Mouse (Mus musculus) midbrain, postnatal 0 days (tissue): Measurements from ENCODE around the gene Gal3st4. TPM values are rescaled to one million over a fixed set of nuclear protein-coding genes. Genes with fewer than 3 reads are reported as not detected.
A peak's percentile ranks its signal among the peaks of the same experiment; 100 is the strongest.
"Not testable (repeated sequence)": the region's sequence is repeated elsewhere in the genome, so short reads cannot be mapped to it uniquely, and the experiment has no call there.

Experiments used
- ATAC-seq: fragments of 200-750 bp; cut with Nextera tagmentation; 2 replicates; pipeline ENCODE4 v1.8.0; 2017; ENCODE audit warnings: moderate number of reproducible peaks, mild to moderate bottlenecking, moderate TSS enrichment, moderate library complexity; ENCODE audit not compliant: low FRiP score
- DNase-seq: peaks from one replicate; pipeline ENCODE4 v3.0.0-alpha.2; 2015; ENCODE audit warnings: low spot score
- H3K27ac ChIP-seq: fragments of 300-500 bp; sonication (generic); 2 replicates; pipeline ENCODE4 v1.5.1; 2014; ENCODE audit warnings: low read depth, mild to moderate bottlenecking, low read length, mixed read lengths
- H3K27me3 ChIP-seq: fragments of 300-500 bp; sonication (generic); 2 replicates; pipeline ENCODE4 v1.6.1; 2014; ENCODE audit warnings: low read length, control low read depth, mixed read lengths; ENCODE audit not compliant: insufficient read depth
- H3K36me3 ChIP-seq: fragments of 300-500 bp; sonication (generic); 2 replicates; pipeline ENCODE4 v1.6.1; 2014; ENCODE audit warnings: low read length, control low read depth, mixed read lengths; ENCODE audit not compliant: insufficient read depth
- H3K4me1 ChIP-seq: fragments of 300-500 bp; sonication (generic); 2 replicates; pipeline ENCODE4 v1.6.1; 2014; ENCODE audit warnings: mild to moderate bottlenecking, control low read depth, antibody characterized with exemption, low read length, mixed read lengths; ENCODE audit not compliant: insufficient read depth
- H3K4me2 ChIP-seq: fragments of 300-500 bp; sonication (generic); 2 replicates; pipeline ENCODE4 v1.6.1; 2014; ENCODE audit warnings: low read depth, mild to moderate bottlenecking, low read length, mixed read lengths; ENCODE audit not compliant: poor library complexity, severe bottlenecking
- H3K4me3 ChIP-seq: fragments of 300-500 bp; sonication (generic); 2 replicates; pipeline ENCODE4 v1.5.1; 2014; ENCODE audit warnings: low read depth, mild to moderate bottlenecking, low read length, moderate library complexity
- H3K9ac ChIP-seq: fragments of 300-500 bp; sonication (generic); replicated peaks from 2 replicates; pipeline ENCODE4 v1.6.1; 2014; ENCODE audit warnings: mild to moderate bottlenecking, low read length, moderate library complexity, mixed read lengths; ENCODE audit not compliant: poor library complexity, severe bottlenecking
- H3K9me3 ChIP-seq: fragments of 300-500 bp; sonication (generic); 2 replicates; pipeline ENCODE4 v1.6.1; 2016; ENCODE audit warnings: low read length, control low read depth
- CTCF ChIP-seq: IDR thresholded peaks from 2 replicates; pipeline ENCODE4 v1.5.1; 2016; ENCODE audit warnings: antibody characterized with exemption, mild to moderate bottlenecking
- WGBS: fragments of 180-500 bp; shearing (Covaris S2); extraction: QIAGEN DNeasy Blood & Tissue Kit; methylation state at CpG from one replicate; pipeline ENCODE4 v1.1.7; 2014; 5-methylcytosine and 5-hydroxymethylcytosine counted together
- polyA plus RNA-seq: library from polyadenylated mRNA; unstranded; fragments of >200 nt; fragmentation: Nextera tagmentation; extraction: Ambion mirVana; gene quantifications from 2 replicates; pipeline ENCODE4 v1.2.1, GENCODE M21; 2015
- total RNA-seq: library from RNA; depleted of rRNA; stranded (reverse); fragments of >200 nt; gene quantifications from 2 replicates; pipeline ENCODE4 v1.2.3, GENCODE M21; 2014; rRNA removed

Gal3st4 gene
- total and polyA plus RNA-seq, 2 experiments from 2014 or later, result 0.71 to 1.7 TPM

- 58% methylated on average over 3 of the region's 3 CpGs for WGBS
- Histone ChIP-seq H3K4me2 (no peak overlapping the region), H3K9me3 (no peaks in the 10 kb centered on the region), H3K36me3 (no peaks in the 10 kb centered on the region), H3K9ac (no peak overlapping the region), H3K27me3 (no peaks in the 10 kb centered on the region), H3K27ac (no peak overlapping the region), H3K4me3 (no peak overlapping the region), H3K4me1 (no peaks in the 10 kb centered on the region)
- ATAC-seq (no peak), DNase-seq (no peak)
- no peak for TF ChIP-seq CTCF
Measured at GRCm38 (mm10) chr5:138223287-138223686, 49.4 kb downstream of the Gal3st4 start.

GRCm38 (mm10) chr5:138222111-138222510 is 50.5 kb downstream of the Gal3st4 start:
- Histone ChIP-seq H3K4me3 (no peak overlapping the region), H3K27me3 (no peaks in the 10 kb centered on the region), H3K4me1 (no peaks in the 10 kb centered on the region), H3K4me2 (no peak overlapping the region), H3K9me3 (no peaks in the 10 kb centered on the region), H3K27ac (no peak overlapping the region), H3K9ac (no peak overlapping the region), H3K36me3 (no peaks in the 10 kb centered on the region)
- WGBS, result 24% methylated on average over 4 of the region's 4 CpGs
- DNase-seq (peak; percentile 71), ATAC-seq (no peak)
- TF ChIP-seq CTCF, result peak; percentile 84

- H3K27ac ChIP-seq, result no peak overlapping the region
- H3K9ac ChIP-seq, result no peak overlapping the region
- no peaks in the 10 kb centered on the region for H3K36me3 ChIP-seq
- H3K4me3 ChIP-seq, result no peak overlapping the region
- TF ChIP-seq CTCF, result no peak
- H3K27me3 ChIP-seq, result no peaks in the 10 kb centered on the region
- DNase-seq (no peak), ATAC-seq (no peak)
- no peak overlapping the region for H3K4me2 ChIP-seq
- H3K4me1 ChIP-seq, result no peaks in the 10 kb centered on the region
- 77% methylated on average over 2 of the region's 2 CpGs for WGBS
- no peaks in the 10 kb centered on the region for H3K9me3 ChIP-seq
Measured at GRCm38 (mm10) chr5:138219864-138220263, 52.8 kb downstream of the Gal3st4 start.

GRCm38 (mm10) chr5:138216632-138217031 is 56.0 kb downstream of the Gal3st4 start:
- H3K27me3 ChIP-seq, ATAC-seq, DNase-seq, H3K4me2 ChIP-seq, H3K4me3 ChIP-seq, H3K27ac ChIP-seq, H3K36me3 ChIP-seq, H3K4me1 ChIP-seq, H3K9ac ChIP-seq, H3K9me3 ChIP-seq: not testable (repeated sequence)
- whole genome bisulfite sequencing, result 97% methylated on average over 13 of the region's 13 CpGs

Other genes starting within 250 kb of the Gal3st4 start
- not detected in 2 replicates for gene Smok3c, start 219.6 kb downstream of the Gal3st4 start, total RNA-seq
- not detected in 2 replicates for gene Smok3c, start 219.6 kb downstream of the Gal3st4 start, polyA plus RNA-seq
- gene Zkscan1, start 187.8 kb downstream of the Gal3st4 start, total RNA-seq, result 40.4 and 45.3 TPM in 2 replicates
- 11.4 and 11.6 TPM in 2 replicates for gene Zkscan1, start 187.8 kb downstream of the Gal3st4 start, polyA plus RNA-seq
- gene Zscan21, start 155.9 kb downstream of the Gal3st4 start, total RNA-seq, result 20.7 and 22.1 TPM in 2 replicates
- gene Zscan21, start 155.9 kb downstream of the Gal3st4 start, polyA plus RNA-seq, result 54.3 and 57.1 TPM in 2 replicates
- gene Zfp113, start 117.1 kb downstream of the Gal3st4 start, total RNA-seq, result 6.4 and 7.2 TPM in 2 replicates
- 7.0 and 7.3 TPM in 2 replicates for gene Zfp113, start 117.1 kb downstream of the Gal3st4 start, polyA plus RNA-seq
- 50.9 and 54.3 TPM in 2 replicates for gene Cops6, start 111.8 kb downstream of the Gal3st4 start, total RNA-seq
- 283 and 299 TPM in 2 replicates for gene Cops6, start 111.8 kb downstream of the Gal3st4 start, polyA plus RNA-seq
- 60.8 and 62.6 TPM in 2 replicates for gene Ap4m1, start 100.8 kb downstream of the Gal3st4 start, total RNA-seq
- gene Ap4m1, start 100.8 kb downstream of the Gal3st4 start, polyA plus RNA-seq, result 17.2 and 17.5 TPM in 2 replicates
- 27.8 and 31.0 TPM in 2 replicates for gene Mcm7, start 100.4 kb downstream of the Gal3st4 start, total RNA-seq
- 37.9 and 39.6 TPM in 2 replicates for gene Mcm7, start 100.4 kb downstream of the Gal3st4 start, polyA plus RNA-seq
- gene Taf6, start 85.4 kb downstream of the Gal3st4 start, total RNA-seq, result 61.1 and 90.3 TPM in 2 replicates
- gene Taf6, start 85.4 kb downstream of the Gal3st4 start, polyA plus RNA-seq, result 49.0 and 49.8 TPM in 2 replicates
- 11.7 and 14.0 TPM in 2 replicates for gene Cnpy4, start 85.4 kb downstream of the Gal3st4 start, total RNA-seq
- 21.7 and 21.8 TPM in 2 replicates for gene Cnpy4, start 85.4 kb downstream of the Gal3st4 start, polyA plus RNA-seq
- 15.6 and 16.2 TPM in 2 replicates for gene Mblac1, start 78.5 kb downstream of the Gal3st4 start, total RNA-seq
- gene Mblac1, start 78.5 kb downstream of the Gal3st4 start, polyA plus RNA-seq, result 11.2 and 11.9 TPM in 2 replicates
- gene Nxpe5, start 46.9 kb downstream of the Gal3st4 start, total RNA-seq, result not detected in 2 replicates
- gene Nxpe5, start 46.9 kb downstream of the Gal3st4 start, polyA plus RNA-seq, result not detected in 2 replicates
- gene Lamtor4, start 17.4 kb downstream of the Gal3st4 start, total RNA-seq, result 59.1 and 79.6 TPM in 2 replicates
- 99.8 and 104 TPM in 2 replicates for gene Lamtor4, start 17.4 kb downstream of the Gal3st4 start, polyA plus RNA-seq
- gene BC037034, start 8.8 kb downstream of the Gal3st4 start, total RNA-seq, result 73.1 and 79.2 TPM in 2 replicates
- 15.4 and 17.3 TPM in 2 replicates for gene BC037034, start 8.8 kb downstream of the Gal3st4 start, polyA plus RNA-seq
- 0.11 TPM in 1 of 2 replicates, not detected in the other for gene Gm43720, start 7.1 kb upstream of the Gal3st4 start, total RNA-seq
- gene Gm43720, start 7.1 kb upstream of the Gal3st4 start, polyA plus RNA-seq, result 0.05 TPM in 1 of 2 replicates, not detected in the other
- gene Gpc2, start 7.2 kb upstream of the Gal3st4 start, total RNA-seq, result 134 and 154 TPM in 2 replicates
- 50.5 and 50.7 TPM in 2 replicates for gene Gpc2, start 7.2 kb upstream of the Gal3st4 start, polyA plus RNA-seq
- 22.5 and 33.2 TPM in 2 replicates for gene Stag3, start 7.4 kb upstream of the Gal3st4 start, total RNA-seq
- gene Stag3, start 7.4 kb upstream of the Gal3st4 start, polyA plus RNA-seq, result 8.8 and 9.6 TPM in 2 replicates
- 0.55 TPM in 1 of 2 replicates, not detected in the other for gene Pvrig, start 69.1 kb upstream of the Gal3st4 start, total RNA-seq
- gene Pvrig, start 69.1 kb upstream of the Gal3st4 start, polyA plus RNA-seq, result not detected in 2 replicates
- gene Zfp157, start 168.6 kb upstream of the Gal3st4 start, total RNA-seq, result 46.9 and 51.1 TPM in 2 replicates
- 44.4 and 45.3 TPM in 2 replicates for gene Zfp157, start 168.6 kb upstream of the Gal3st4 start, polyA plus RNA-seq